Mouse (Mus musculus): Measurements from ENCODE around the gene Pitpnm1. TPM values are rescaled to one million over a fixed set of nuclear protein-coding genes. Genes with fewer than 3 reads are reported as not detected.

The Pitpnm1 gene
- polyA plus RNA-seq, 2 experiments, result 4.5 to 16.2 TPM

DNA sequence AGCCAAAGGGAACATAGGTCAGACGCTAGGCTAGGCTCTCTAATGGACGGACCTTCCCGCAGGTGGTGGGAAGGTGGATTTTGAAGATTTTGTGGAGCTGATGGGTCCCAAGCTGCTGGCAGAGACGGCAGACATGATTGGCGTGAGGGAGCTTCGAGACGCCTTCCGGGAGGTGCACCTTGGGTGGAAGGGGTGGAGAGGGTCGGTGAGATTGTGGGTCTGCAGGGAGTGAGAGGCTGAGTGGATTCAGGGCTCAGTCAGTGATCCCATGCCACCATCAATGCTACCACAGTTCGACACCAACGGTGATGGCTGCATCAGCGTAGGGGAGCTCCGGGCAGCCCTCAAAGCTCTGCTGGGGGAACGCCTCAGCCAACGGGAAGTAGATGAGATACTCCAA lies 13.6 kb upstream of the Pitpnm1 start:
- DNase-seq (ENCODE audit: low spot score), result no peak

DNA sequence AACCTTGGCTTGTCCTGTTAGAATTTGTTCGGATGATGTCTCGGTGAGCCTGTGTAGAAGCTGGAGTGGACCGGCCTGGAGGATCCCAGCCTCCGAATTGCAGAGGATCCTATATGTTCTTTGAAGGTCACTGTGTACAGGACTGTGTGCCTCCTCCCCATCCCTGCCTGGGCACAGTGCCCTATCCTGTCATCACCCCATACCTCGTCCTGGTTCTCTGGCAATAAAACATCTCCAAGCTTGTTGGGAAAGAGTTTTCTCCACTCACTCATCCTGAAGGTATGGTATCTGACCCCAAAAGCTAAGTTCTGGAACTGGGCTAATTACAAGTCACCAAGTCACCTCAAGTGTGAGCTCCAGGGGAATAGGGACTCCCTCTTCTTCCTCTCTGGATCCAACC lies 12.7 kb upstream of the Pitpnm1 start:
- H3K27ac ChIP-seq (replicated peaks; ENCODE audit: low read depth, low read length), result no peak overlapping the region
- H3K9ac ChIP-seq (ENCODE audit: low read depth, low read length, severe bottlenecking), result no peak overlapping the region
- no peak for ATAC-seq (ENCODE audit: low FRiP score, low read depth)
- H3K36me3 ChIP-seq (ENCODE audit: control insufficient read depth, insufficient read depth, low read length), result no peaks in the 10 kb centered on the region
- no peak overlapping the region for H3K4me3 ChIP-seq (replicated peaks; ENCODE audit: low read length)
- no peak for TF ChIP-seq POLR2A (IDR thresholded peaks at IDR 0.05; ENCODE audit: borderline replicate concordance, extremely low read depth, insufficient read depth, insufficient read length)
- WGBS, result 85% methylated on average over 5 of the region's 5 CpGs
- no peak for DNase-seq (ENCODE audit: low spot score)
- H3K9me3 ChIP-seq (ENCODE audit: control insufficient read depth, low read length), result no peaks in the 10 kb centered on the region
- no peak overlapping the region for H3K4me2 ChIP-seq (replicated peaks; ENCODE audit: low read depth, low read length, severe bottlenecking)
- no peaks in the 10 kb centered on the region for H3K4me1 ChIP-seq (ENCODE audit: control insufficient read depth, insufficient read depth, low read length)
- no peaks in the 10 kb centered on the region for H3K27me3 ChIP-seq (ENCODE audit: control insufficient read depth, insufficient read depth, low read length)

More for the DNA sequence above, 13.6 kb upstream of the Pitpnm1 start:
- Histone ChIP-seq H3K27me3 (ENCODE audit: control insufficient read depth, insufficient read depth, low read length) (no peaks in the 10 kb centered on the region), H3K36me3 (ENCODE audit: control insufficient read depth, insufficient read depth, low read length) (no peaks in the 10 kb centered on the region), H3K9me3 (ENCODE audit: control insufficient read depth, low read length) (no peaks in the 10 kb centered on the region), H3K4me2 (replicated peaks; ENCODE audit: low read depth, low read length, severe bottlenecking) (no peak overlapping the region), H3K4me1 (ENCODE audit: control insufficient read depth, insufficient read depth, low read length) (no peaks in the 10 kb centered on the region), H3K9ac (ENCODE audit: low read depth, low read length, severe bottlenecking) (no peak overlapping the region), H3K4me3 (replicated peaks; ENCODE audit: low read length) (no peak overlapping the region), H3K27ac (replicated peaks; ENCODE audit: low read depth, low read length) (no peak overlapping the region)
- TF ChIP-seq POLR2A (IDR thresholded peaks at IDR 0.05; ENCODE audit: borderline replicate concordance, extremely low read depth, insufficient read depth, insufficient read length), result no peak
- no peak for ATAC-seq (ENCODE audit: low FRiP score, low read depth)
- 90% methylated on average over 15 of the region's 15 CpGs for WGBS

DNA sequence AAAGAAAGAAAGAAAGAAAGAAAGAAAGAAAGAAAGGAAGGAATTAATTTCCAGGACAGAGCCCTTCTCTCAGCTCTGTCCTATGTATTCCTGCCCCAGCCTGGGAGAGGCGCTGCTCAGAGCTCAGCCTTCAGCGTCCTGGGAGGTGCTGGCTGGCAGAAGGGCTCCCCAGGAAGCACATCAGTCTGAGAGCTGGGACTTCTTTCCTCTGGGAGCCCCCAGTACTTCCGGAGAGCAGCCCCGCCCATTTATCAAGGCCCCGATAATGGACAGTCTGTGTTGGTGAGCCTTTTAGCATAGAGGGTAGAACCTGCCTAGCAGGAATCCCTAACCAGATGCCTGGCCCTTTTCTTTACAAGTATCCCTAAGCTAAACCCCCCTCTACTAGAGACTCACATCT lies 11.7 kb upstream of the Pitpnm1 start:
- Histone ChIP-seq H3K4me2 (replicated peaks; ENCODE audit: low read depth, low read length, severe bottlenecking) (no peak overlapping the region), H3K27ac (replicated peaks; ENCODE audit: low read depth, low read length) (no peak overlapping the region), H3K36me3 (ENCODE audit: control insufficient read depth, insufficient read depth, low read length) (no peaks in the 10 kb centered on the region), H3K9me3 (ENCODE audit: control insufficient read depth, low read length) (no peaks in the 10 kb centered on the region), H3K27me3 (ENCODE audit: control insufficient read depth, insufficient read depth, low read length) (no peaks in the 10 kb centered on the region), H3K4me3 (replicated peaks; ENCODE audit: low read length) (no peak overlapping the region), H3K9ac (ENCODE audit: low read depth, low read length, severe bottlenecking) (no peak overlapping the region), H3K4me1 (ENCODE audit: control insufficient read depth, insufficient read depth, low read length) (no peaks in the 10 kb centered on the region)
- ATAC-seq (ENCODE audit: low FRiP score, low read depth) (no peak), DNase-seq (ENCODE audit: low spot score) (no peak)
- WGBS, result 47% methylated on average over 5 of the region's 5 CpGs
- no peak for TF ChIP-seq POLR2A (IDR thresholded peaks at IDR 0.05; ENCODE audit: borderline replicate concordance, extremely low read depth, insufficient read depth, insufficient read length)

DNA sequence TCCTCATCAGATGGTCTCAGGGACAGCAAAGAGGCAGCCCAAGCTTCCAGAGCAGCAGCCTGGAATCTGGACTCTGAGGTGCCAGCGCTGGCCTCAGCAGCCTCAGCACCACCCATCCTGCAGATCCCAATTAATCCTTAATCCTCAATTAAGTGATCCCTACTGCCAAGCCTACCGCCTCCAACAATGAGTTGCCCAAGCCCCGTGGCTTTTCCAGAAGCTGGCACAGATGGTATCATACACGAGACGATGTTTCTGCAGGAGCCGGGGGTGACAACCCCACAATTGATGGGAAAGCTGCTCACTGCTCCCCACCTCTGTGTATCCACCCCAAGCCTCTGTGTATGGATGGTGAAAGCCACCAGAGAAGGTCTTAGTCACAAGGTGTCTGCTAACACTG lies 10.7 kb upstream of the Pitpnm1 start:
- no peak for TF ChIP-seq POLR2A (IDR thresholded peaks at IDR 0.05; ENCODE audit: borderline replicate concordance, extremely low read depth, insufficient read depth, insufficient read length)
- Histone ChIP-seq H3K4me2 (replicated peaks; ENCODE audit: low read depth, low read length, severe bottlenecking) (no peak overlapping the region), H3K4me1 (ENCODE audit: control insufficient read depth, insufficient read depth, low read length) (no peaks in the 10 kb centered on the region), H3K36me3 (ENCODE audit: control insufficient read depth, insufficient read depth, low read length) (no peaks in the 10 kb centered on the region), H3K9ac (ENCODE audit: low read depth, low read length, severe bottlenecking) (no peak overlapping the region), H3K9me3 (ENCODE audit: control insufficient read depth, low read length) (no peaks in the 10 kb centered on the region), H3K27ac (replicated peaks; ENCODE audit: low read depth, low read length) (no peak overlapping the region), H3K4me3 (replicated peaks; ENCODE audit: low read length) (no peak overlapping the region), H3K27me3 (ENCODE audit: control insufficient read depth, insufficient read depth, low read length) (no peaks in the 10 kb centered on the region)
- DNase-seq (ENCODE audit: low spot score) (no peak), ATAC-seq (ENCODE audit: low FRiP score, low read depth) (no peak)
- 75% methylated on average over 6 of the region's 6 CpGs for WGBS

DNA sequence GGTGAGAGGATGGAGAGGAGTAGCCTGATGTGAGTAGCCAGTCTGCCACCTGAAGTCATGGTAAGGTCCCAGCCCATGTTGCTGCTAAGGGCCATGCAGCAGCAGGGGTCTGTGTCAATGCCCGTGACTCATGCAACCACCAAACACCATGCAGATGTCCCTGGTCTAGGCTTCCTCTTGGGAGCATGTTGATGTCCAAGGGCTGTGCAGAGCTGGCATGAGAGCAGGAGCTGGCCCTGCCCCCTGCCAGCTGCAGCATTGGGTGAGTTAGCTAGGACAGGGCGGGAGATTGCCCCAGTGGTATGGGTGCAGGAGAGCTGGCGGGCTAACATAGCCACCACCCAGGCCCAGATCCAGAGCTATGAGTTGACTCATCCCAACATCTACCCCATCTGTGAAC lies 9.4 kb upstream of the Pitpnm1 start:
- 88% methylated on average over 3 of the region's 3 CpGs for WGBS
- DNase-seq (ENCODE audit: low spot score) (no peak), ATAC-seq (ENCODE audit: low FRiP score, low read depth) (no peak)
- Histone ChIP-seq H3K9ac (ENCODE audit: low read depth, low read length, severe bottlenecking) (no peak overlapping the region), H3K9me3 (ENCODE audit: control insufficient read depth, low read length) (no peaks in the 10 kb centered on the region), H3K27ac (replicated peaks; ENCODE audit: low read depth, low read length) (no peak overlapping the region), H3K4me3 (replicated peaks; ENCODE audit: low read length) (no peak overlapping the region), H3K36me3 (ENCODE audit: control insufficient read depth, insufficient read depth, low read length) (no peaks in the 10 kb centered on the region), H3K27me3 (ENCODE audit: control insufficient read depth, insufficient read depth, low read length) (no peaks in the 10 kb centered on the region), H3K4me1 (ENCODE audit: control insufficient read depth, insufficient read depth, low read length) (no peaks in the 10 kb centered on the region), H3K4me2 (replicated peaks; ENCODE audit: low read depth, low read length, severe bottlenecking) (no peak overlapping the region)
- TF ChIP-seq POLR2A (IDR thresholded peaks at IDR 0.05; ENCODE audit: borderline replicate concordance, extremely low read depth, insufficient read depth, insufficient read length), result no peak

DNA sequence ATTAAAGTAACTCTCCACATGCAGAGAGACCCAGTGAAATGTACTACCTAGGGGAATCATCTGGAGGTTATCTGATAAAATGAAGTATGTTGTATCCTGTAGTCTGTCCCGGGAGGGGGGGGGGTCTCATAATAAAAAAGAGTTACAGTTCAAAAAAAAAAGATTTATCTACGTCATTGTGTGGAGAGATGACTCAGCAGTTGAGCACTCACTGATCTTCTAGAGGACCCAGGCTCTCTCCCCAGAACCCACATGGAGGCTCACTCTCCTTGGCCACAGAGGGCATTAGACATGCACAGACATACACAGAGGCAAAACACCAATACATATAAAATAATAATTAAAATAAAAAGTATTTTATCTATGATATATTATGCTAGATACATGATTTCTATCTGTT lies 8.4 kb upstream of the Pitpnm1 start:
- no peak overlapping the region for H3K9ac ChIP-seq (ENCODE audit: low read depth, low read length, severe bottlenecking)
- H3K9me3 ChIP-seq (ENCODE audit: control insufficient read depth, low read length), result no peaks in the 10 kb centered on the region
- no peak overlapping the region for H3K4me2 ChIP-seq (replicated peaks; ENCODE audit: low read depth, low read length, severe bottlenecking)
- no peaks in the 10 kb centered on the region for H3K36me3 ChIP-seq (ENCODE audit: control insufficient read depth, insufficient read depth, low read length)
- TF ChIP-seq POLR2A (IDR thresholded peaks at IDR 0.05; ENCODE audit: borderline replicate concordance, extremely low read depth, insufficient read depth, insufficient read length), result no peak
- H3K4me1 ChIP-seq (ENCODE audit: control insufficient read depth, insufficient read depth, low read length), result peaks cover 4% of the 10 kb centered on the region
- 71% methylated on average over 2 of the region's 2 CpGs for WGBS
- H3K27ac ChIP-seq (replicated peaks; ENCODE audit: low read depth, low read length), result no peak overlapping the region
- DNase-seq (ENCODE audit: low spot score) (no peak), ATAC-seq (ENCODE audit: low FRiP score, low read depth) (no peak)
- no peaks in the 10 kb centered on the region for H3K27me3 ChIP-seq (ENCODE audit: control insufficient read depth, insufficient read depth, low read length)
- no peak overlapping the region for H3K4me3 ChIP-seq (replicated peaks; ENCODE audit: low read length)

Data from limb, embryonic 14.5 days (tissue).